In genomic region chr1:90451942-90452557, GRCm38 (mm10) we compare ENCODE assay signal across 30 mouse cellular contexts.
DNase-seq lines count a peak whose midpoint lies in the region; ATAC-seq lines count a peak whose summit lies in the region.
"Had no signal": no experiment of that assay in that cellular context is flagged by ENCODE, and none has a peak within 500 bp of the region (broad histone marks: within the 10 kb centered on the region; RNA-seq: fewer than 3 reads in every experiment).

No protein-coding gene starts in this region.

- H3K27me3 ChIP-seq in hindbrain, embryonic 10.5 days (ENCODE audit: insufficient read depth, poor library complexity, severe bottlenecking), result peaks cover 24% of the 10 kb centered on the region
- H3K27me3 ChIP-seq in hindbrain, embryonic 14.5 days (ENCODE audit: control insufficient read depth, insufficient read depth, low read length), result no peaks in the 10 kb centered on the region
- peaks cover 25% of the 10 kb centered on the region for H3K27me3 ChIP-seq in midbrain, embryonic 10.5 days (ENCODE audit: low read depth, poor library complexity, severe bottlenecking)
- H3K27me3 ChIP-seq in midbrain, embryonic 13.5 days, result 0 out of 2 replicates have a peak, but pooled peaks cover 2% of the 10 kb centered on the region
- no peaks in the 10 kb centered on the region; the same call in 1 of the 2 replicates for H3K27me3 ChIP-seq in embryonic facial prominence, embryonic 13.5 days
- 0 out of 2 replicates have a peak, but pooled peaks cover 3% of the 10 kb centered on the region for H3K27me3 ChIP-seq in neural tube, embryonic 13.5 days
- H3K27me3 ChIP-seq: CH12.LX; intestine, embryonic 15.5 days; midbrain, embryonic 15.5 days had no signal

- no peaks in the 10 kb centered on the region for H3K36me3 ChIP-seq in hindbrain, embryonic 10.5 days
- no peaks in the 10 kb centered on the region for H3K36me3 ChIP-seq in hindbrain, embryonic 14.5 days (replicated peaks; ENCODE audit: control insufficient read depth, insufficient read depth)
- no peaks in the 10 kb centered on the region for H3K36me3 ChIP-seq in midbrain, embryonic 10.5 days
- no peaks in the 10 kb centered on the region for H3K36me3 ChIP-seq in midbrain, embryonic 13.5 days
- no peaks in the 10 kb centered on the region for H3K36me3 ChIP-seq in embryonic facial prominence, embryonic 13.5 days
- no peaks in the 10 kb centered on the region for H3K36me3 ChIP-seq in neural tube, embryonic 13.5 days
- H3K36me3 ChIP-seq: forebrain, embryonic 10.5 days; intestine, embryonic 15.5 days; midbrain, embryonic 15.5 days had no signal

- DNase-seq in hindbrain, embryonic 10.5 days (ENCODE audit: low spot score), result no peak
- no peak for DNase-seq in hindbrain, embryonic 14.5 days (ENCODE audit: low spot score)
- no peak for DNase-seq in midbrain, embryonic 10.5 days (ENCODE audit: low spot score)
- no peak for DNase-seq in heart, adult 18-20 months
- DNase-seq in gastrocnemius, postnatal 36 days, result no peak
- DNase-seq: adrenal gland, adult 2 months; adrenal gland, postnatal 36 days; cerebellum, adult 18-20 months; cerebellum, postnatal 10 days; forebrain, postnatal 0 days; heart, postnatal 14 days; kidney, adult 9 months; liver; lung, adult 2 months; lung, postnatal 10 days; right cerebral cortex, postnatal 25 days; thymus, adult 18-20 months; thymus, postnatal 25 days had no signal

- WGBS in hindbrain, embryonic 10.5 days, result 78% methylated on average over 6 of the region's 6 CpGs
- 65% methylated on average over 6 of the region's 6 CpGs for WGBS in hindbrain, embryonic 14.5 days
- WGBS in midbrain, embryonic 10.5 days, result 84% methylated on average over 6 of the region's 6 CpGs
- 70% methylated on average over 6 of the region's 6 CpGs for WGBS in midbrain, embryonic 13.5 days
- 61% methylated on average over 6 of the region's 6 CpGs for WGBS in embryonic facial prominence, embryonic 13.5 days
- WGBS in neural tube, embryonic 13.5 days, result 28% methylated on average over 6 of the region's 6 CpGs

- H3K4me1 ChIP-seq in hindbrain, embryonic 10.5 days (replicated peaks), result peaks cover 16% of the 10 kb centered on the region
- no peaks in the 10 kb centered on the region; the same call in 1 of the 2 replicates for H3K4me1 ChIP-seq in hindbrain, embryonic 14.5 days (replicated peaks; ENCODE audit: control insufficient read depth, insufficient read depth, low read length)
- H3K4me1 ChIP-seq in midbrain, embryonic 10.5 days, result peaks cover 45% of the 10 kb centered on the region
- H3K4me1 ChIP-seq in midbrain, embryonic 13.5 days (replicated peaks), result peaks cover 15% of the 10 kb centered on the region
- H3K4me1 ChIP-seq in embryonic facial prominence, embryonic 13.5 days, result peaks cover 38% of the 10 kb centered on the region
- H3K4me1 ChIP-seq in neural tube, embryonic 13.5 days (replicated peaks), result peaks cover 28% of the 10 kb centered on the region
- H3K4me1 ChIP-seq: intestine, embryonic 15.5 days had no signal

- intact Hi-C loops in gastrocnemius, postnatal 36 days (cut with DNase I), result no loop called here

- ATAC-seq in hindbrain, embryonic 14.5 days (ENCODE audit: low FRiP score), result no peak
- ATAC-seq in midbrain, embryonic 13.5 days, result no peak
- ATAC-seq in embryonic facial prominence, embryonic 13.5 days (ENCODE audit: insufficient number of reproducible peaks, insufficient read depth, low FRiP score, low TSS enrichment, low read depth), result no peak
- peak; percentile 54; the same call in 1 of the 2 replicates for ATAC-seq in neural tube, embryonic 13.5 days (ENCODE audit: low read depth)
- ATAC-seq: activated CD4-positive, CD25-positive, alpha-beta regulatory T cell, adult 4 months; forebrain, postnatal 0 days; hindbrain, postnatal 0 days; intestine, embryonic 15.5 days; midbrain, embryonic 15.5 days had no signal

- 0 out of 2 replicates have a peak overlapping the region, but pooled peaks have one; percentile 6 for H3K27ac ChIP-seq in hindbrain, embryonic 10.5 days
- no peak overlapping the region for H3K27ac ChIP-seq in hindbrain, embryonic 14.5 days
- peak overlapping the region; percentile 59; the same call in 1 of the 2 replicates for H3K27ac ChIP-seq in midbrain, embryonic 10.5 days (replicated peaks)
- no peak overlapping the region for H3K27ac ChIP-seq in midbrain, embryonic 13.5 days
- H3K27ac ChIP-seq in embryonic facial prominence, embryonic 13.5 days, result peak overlapping the region; percentile 34; the same call in 1 of the 2 replicates
- no peak overlapping the region for H3K27ac ChIP-seq in neural tube, embryonic 13.5 days (replicated peaks)
- H3K27ac ChIP-seq: forebrain, embryonic 10.5 days; hindbrain, postnatal 0 days; intestine, embryonic 15.5 days; left cerebral cortex, adult 2 months; liver, embryonic 14.5 days; macrophage; midbrain, embryonic 15.5 days had no signal

- no peaks in the 10 kb centered on the region for H3K9me3 ChIP-seq in hindbrain, embryonic 10.5 days
- no peaks in the 10 kb centered on the region for H3K9me3 ChIP-seq in hindbrain, embryonic 14.5 days (ENCODE audit: control insufficient read depth, low read length)
- H3K9me3 ChIP-seq in midbrain, embryonic 10.5 days (replicated peaks), result no peaks in the 10 kb centered on the region
- no peaks in the 10 kb centered on the region for H3K9me3 ChIP-seq in midbrain, embryonic 13.5 days
- no peaks in the 10 kb centered on the region for H3K9me3 ChIP-seq in embryonic facial prominence, embryonic 13.5 days
- no peaks in the 10 kb centered on the region for H3K9me3 ChIP-seq in neural tube, embryonic 13.5 days
- H3K9me3 ChIP-seq: forebrain, embryonic 10.5 days; intestine, embryonic 15.5 days; midbrain, embryonic 15.5 days had no signal

- no peak overlapping the region for H3K4me3 ChIP-seq in hindbrain, embryonic 10.5 days
- no peak overlapping the region for H3K4me3 ChIP-seq in hindbrain, embryonic 14.5 days (replicated peaks; ENCODE audit: low read length)
- no peak overlapping the region for H3K4me3 ChIP-seq in midbrain, embryonic 10.5 days
- no peak overlapping the region for H3K4me3 ChIP-seq in midbrain, embryonic 13.5 days (replicated peaks)
- H3K4me3 ChIP-seq in embryonic facial prominence, embryonic 13.5 days, result no peak overlapping the region
- H3K4me3 ChIP-seq in neural tube, embryonic 13.5 days, result no peak overlapping the region
- H3K4me3 ChIP-seq: forebrain, embryonic 10.5 days; intestine, embryonic 15.5 days; left cerebral cortex, adult 2 months; midbrain, embryonic 15.5 days had no signal

- H3K9ac ChIP-seq in hindbrain, embryonic 14.5 days, result no peak overlapping the region
- no peak overlapping the region for H3K9ac ChIP-seq in midbrain, embryonic 13.5 days (replicated peaks)
- H3K9ac ChIP-seq in embryonic facial prominence, embryonic 13.5 days, result no peak overlapping the region
- no peak overlapping the region for H3K9ac ChIP-seq in neural tube, embryonic 13.5 days
- H3K9ac ChIP-seq: forebrain, postnatal 0 days; intestine, embryonic 15.5 days; liver, embryonic 14.5 days; midbrain, embryonic 15.5 days had no signal

- no peak overlapping the region for H3K4me2 ChIP-seq in hindbrain, embryonic 14.5 days (replicated peaks)
- H3K4me2 ChIP-seq in midbrain, embryonic 13.5 days (replicated peaks), result no peak overlapping the region
- no peak overlapping the region for H3K4me2 ChIP-seq in embryonic facial prominence, embryonic 13.5 days
- no peak overlapping the region for H3K4me2 ChIP-seq in neural tube, embryonic 13.5 days
- H3K4me2 ChIP-seq: intestine, embryonic 15.5 days; midbrain, embryonic 15.5 days had no signal

Comparison
In these comparisons a context has a peak if more than half of its experiments do, and no peak if none do; other contexts are left out.
1. H3K27ac ChIP-seq: peak in hindbrain, embryonic 10.5 days (single experiment), midbrain, embryonic 10.5 days (single experiment) and embryonic facial prominence, embryonic 13.5 days (single experiment); none in hindbrain, embryonic 14.5 days (single experiment), midbrain, embryonic 13.5 days (single experiment) and neural tube, embryonic 13.5 days (single experiment).